Mouse (Mus musculus) midbrain, embryonic 14.5 days (tissue): Measurements from ENCODE around the gene Tmem63a. TPM values are rescaled to one million over a fixed set of nuclear protein-coding genes. Genes with fewer than 3 reads are reported as not detected.
A peak's percentile ranks its signal among the peaks of the same experiment; 100 is the strongest.

Experiments
- ATAC-seq: fragments of 200-750 bp; cut with Nextera tagmentation; 2 replicates; pipeline ENCODE4 v1.8.0; 2017; ENCODE audit warnings: moderate number of reproducible peaks, moderate library complexity; ENCODE audit not compliant: low FRiP score, low TSS enrichment
- DNase-seq: peaks from one replicate; pipeline ENCODE4 v3.0.0-alpha.2; 2015
- H3K27ac ChIP-seq: fragments of 300-500 bp; sonication (generic); replicated peaks from 2 replicates; pipeline ENCODE4 v1.5.1; 2014; ENCODE audit warnings: mild to moderate bottlenecking, low read depth, low read length, moderate library complexity
- H3K27me3 ChIP-seq: fragments of 300-500 bp; sonication (generic); 2 replicates; pipeline ENCODE4 v1.6.1; 2014; ENCODE audit warnings: low read length, control low read depth, mixed read lengths; ENCODE audit not compliant: control insufficient read depth, insufficient read depth
- H3K36me3 ChIP-seq: fragments of 300-500 bp; sonication (generic); 2 replicates; pipeline ENCODE4 v1.6.1; 2014; ENCODE audit warnings: low read length, control low read depth; ENCODE audit not compliant: control insufficient read depth, insufficient read depth
- H3K4me1 ChIP-seq: fragments of 300-500 bp; sonication (generic); 2 replicates; pipeline ENCODE4 v1.6.1; 2014; ENCODE audit warnings: mild to moderate bottlenecking, antibody characterized with exemption, low read length, control low read depth; ENCODE audit not compliant: control insufficient read depth, insufficient read depth
- H3K4me2 ChIP-seq: fragments of 300-500 bp; sonication (generic); 2 replicates; pipeline ENCODE4 v1.6.1; 2014; ENCODE audit warnings: mild to moderate bottlenecking, low read length, moderate library complexity
- H3K4me3 ChIP-seq: fragments of 300-500 bp; sonication (generic); replicated peaks from 2 replicates; pipeline ENCODE4 v1.5.1; 2014; ENCODE audit warnings: low read depth, low read length
- H3K9ac ChIP-seq: fragments of 300-500 bp; sonication (generic); replicated peaks from 2 replicates; pipeline ENCODE4 v1.6.1; 2014; ENCODE audit warnings: mild to moderate bottlenecking, low read length, moderate library complexity
- H3K9me3 ChIP-seq: fragments of 300-500 bp; sonication (generic); 2 replicates; pipeline ENCODE4 v1.6.1; 2016; ENCODE audit warnings: low read length, control low read depth, mixed read lengths; ENCODE audit not compliant: control insufficient read depth
- WGBS: fragments of 180-500 bp; shearing (Covaris S2); extraction: QIAGEN DNeasy Blood & Tissue Kit; methylation state at CpG from one replicate; pipeline ENCODE4 v1.1.7; 2014; 5-methylcytosine and 5-hydroxymethylcytosine counted together
- polyA plus RNA-seq: library from polyadenylated mRNA; unstranded; fragments of >200 nt; fragmentation: Nextera tagmentation; extraction: Ambion mirVana; gene quantifications from 2 replicates; pipeline ENCODE4 v1.2.1, GENCODE M21; 2014

The Tmem63a gene
- polyA plus RNA-seq, 1 experiment from 2014 or later = 1.2 TPM

DNA sequence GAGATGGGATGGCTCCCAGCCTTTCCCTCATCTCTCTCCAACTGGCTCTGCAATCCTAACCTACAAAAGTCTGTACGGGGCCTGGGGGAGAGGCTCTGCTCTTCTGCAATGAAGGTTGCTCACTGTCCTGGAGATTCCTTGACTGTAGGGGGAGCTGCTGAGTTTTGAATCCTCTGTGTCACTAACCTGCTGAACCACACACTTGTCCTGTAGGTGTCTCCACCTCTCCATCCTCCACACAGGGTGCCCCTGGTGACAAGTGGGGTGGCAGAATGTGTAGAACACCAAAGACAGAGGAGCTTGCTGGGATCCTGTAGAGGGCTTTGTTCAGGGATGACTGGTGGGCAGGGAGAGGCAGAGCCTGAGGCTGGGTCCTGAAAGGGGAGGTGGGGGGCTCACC is 80.1 kb downstream of the Tmem63a start:
- Histone ChIP-seq H3K4me2 (no peak overlapping the region), H3K36me3 (no peaks in the 10 kb centered on the region), H3K27ac (no peak overlapping the region), H3K9ac (no peak overlapping the region), H3K9me3 (no peaks in the 10 kb centered on the region), H3K4me3 (no peak overlapping the region), H3K27me3 (no peaks in the 10 kb centered on the region), H3K4me1 (no peaks in the 10 kb centered on the region)
- DNase-seq = peak; percentile 61
- WGBS = 12% methylated on average over 1 of the region's 1 CpGs
- no peak for ATAC-seq

Other genes with a start within 250 kb of the Tmem63a start
- not detected in 2 replicates for gene Mixl1, start 245.3 kb upstream of the Tmem63a start, polyA plus RNA-seq
- gene Acbd3, start 216.3 kb upstream of the Tmem63a start, polyA plus RNA-seq = 25.2 and 27.2 TPM in 2 replicates
- gene H3f3a, start 128.4 kb upstream of the Tmem63a start, polyA plus RNA-seq = 3,827 and 3,910 TPM in 2 replicates
- 26.1 and 28.7 TPM in 2 replicates for gene Sde2, start 91.2 kb upstream of the Tmem63a start, polyA plus RNA-seq
- 1.3 and 2.0 TPM in 2 replicates for gene Lefty2, start 49.2 kb upstream of the Tmem63a start, polyA plus RNA-seq
- gene Pycr2, start 38.1 kb upstream of the Tmem63a start, polyA plus RNA-seq = 67.2 and 69.9 TPM in 2 replicates
- gene Lefty1, start 7.3 kb upstream of the Tmem63a start, polyA plus RNA-seq = 0.28 TPM in 1 of 2 replicates, not detected in the other
- gene Ephx1, start 78.6 kb downstream of the Tmem63a start, polyA plus RNA-seq = 2.7 and 3.2 TPM in 2 replicates
- gene 9130409I23Rik, start 108.9 kb downstream of the Tmem63a start, polyA plus RNA-seq = not detected in 2 replicates
- 38.4 and 39.5 TPM in 2 replicates for gene Nvl, start 201.9 kb downstream of the Tmem63a start, polyA plus RNA-seq
- 58.0 and 58.6 TPM in 2 replicates for gene Cnih4, start 202.3 kb downstream of the Tmem63a start, polyA plus RNA-seq